Mouse (Mus musculus) gastrocnemius, postnatal 25 days (tissue): ENCODE data around the gene Pip4k2a. TPM values are rescaled to one million over a fixed set of nuclear protein-coding genes. Genes with fewer than 3 reads are reported as not detected.

Experiments used
- total RNA-seq, 2 experiments: library from RNA; stranded (reverse); gene quantifications; 1 replicate in 1 of 2; 2 replicates in 1 of 2; pipeline ENCODE4 v1.2.3; 2021

Pip4k2a gene
- total RNA-seq, 2 experiments from 2014 or later, result 4.0 TPM

Other genes with a start within 250 kb of the Pip4k2a start
- gene 4930426L09Rik, start 217 bp upstream of the Pip4k2a start, total RNA-seq, result under 1 TPM in 1 of 2 experiments, not detected in 1; 0.18 TPM
- gene Armc3, start 201.2 kb upstream of the Pip4k2a start, total RNA-seq, result not detected